Mouse (Mus musculus) E14TG2a.4 (cell line): ENCODE measurements around the gene Cdca3.

Experiments
- CTCF ChIP-seq: conservative IDR thresholded peaks from 2 replicates; pipeline ENCODE4 v1.5.1; 2014; ENCODE audit warnings: low read length
- NANOG ChIP-seq: IDR thresholded peaks from 2 replicates; pipeline ENCODE4 v1.6.1; 2014; ENCODE audit warnings: borderline replicate concordance, low read length, mixed read lengths
- POU5F1 ChIP-seq: IDR thresholded peaks from 2 replicates; pipeline ENCODE4 v1.6.1; 2014; ENCODE audit warnings: low read length, borderline replicate concordance

DNA sequence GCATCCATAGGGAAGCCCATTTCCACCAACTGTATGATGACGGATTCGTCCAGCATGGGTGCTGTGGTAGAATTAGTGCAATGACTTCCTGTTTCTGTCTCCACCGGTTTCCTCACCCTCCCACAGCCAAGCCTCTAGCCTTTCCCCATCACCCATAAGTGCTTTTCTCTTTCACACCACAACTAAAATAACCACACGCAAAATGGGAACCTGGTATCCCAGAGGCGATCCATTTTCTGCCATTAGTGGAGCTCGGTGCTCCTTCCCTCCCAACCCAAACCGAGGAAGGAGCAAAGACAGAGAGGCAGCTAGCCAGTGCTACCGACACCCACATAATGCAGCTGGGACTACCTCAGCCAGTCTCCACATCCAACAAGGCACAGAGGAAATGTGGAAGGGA lies 11.4 kb upstream of the Cdca3 start:
- no peak for TF ChIP-seq CTCF
- TF ChIP-seq POU5F1 = no peak
- TF ChIP-seq NANOG = no peak
